ENCODE assay signal across 17 mouse cellular contexts in genomic region chr8:106298846-106299245, GRCm38 (mm10). TPM values are rescaled to one million over a fixed set of nuclear protein-coding genes. Genes with fewer than 3 reads are reported as not detected.
A peak's percentile ranks its signal among the peaks of the same experiment; 100 is the strongest.
DNase-seq lines count a peak whose midpoint lies in the region; ATAC-seq and TF ChIP-seq lines count a peak whose summit lies in the region.
"Had no signal": no experiment of that assay in that cellular context is flagged by ENCODE, and none has a peak within 500 bp of the region (broad histone marks: within the 10 kb centered on the region; RNA-seq: fewer than 3 reads in every experiment).

No protein-coding gene starts in this region.

- no peaks in the 10 kb centered on the region for H3K9me3 ChIP-seq in intestine, embryonic 16.5 days (ENCODE audit: control insufficient read depth, low read length)
- H3K9me3 ChIP-seq in intestine, postnatal 0 days (ENCODE audit: control insufficient read depth), result no peaks in the 10 kb centered on the region
- no peaks in the 10 kb centered on the region for H3K9me3 ChIP-seq in embryonic facial prominence, embryonic 14.5 days (ENCODE audit: control insufficient read depth, low read length)
- H3K9me3 ChIP-seq in heart, embryonic 12.5 days (replicated peaks), result no peaks in the 10 kb centered on the region
- H3K9me3 ChIP-seq: forebrain, embryonic 15.5 days; liver, embryonic 12.5 days; midbrain, embryonic 10.5 days had no signal

- no peak overlapping the region for H3K4me2 ChIP-seq in intestine, embryonic 16.5 days (ENCODE audit: low read depth, low read length)
- no peak overlapping the region for H3K4me2 ChIP-seq in intestine, postnatal 0 days (replicated peaks; ENCODE audit: low read depth)
- H3K4me2 ChIP-seq in embryonic facial prominence, embryonic 14.5 days (ENCODE audit: low read depth, low read length), result no peak overlapping the region
- no peak overlapping the region for H3K4me2 ChIP-seq in heart, embryonic 12.5 days
- H3K4me2 ChIP-seq: forebrain, embryonic 15.5 days; hindbrain, embryonic 14.5 days; liver, embryonic 12.5 days; lung, embryonic 14.5 days had no signal

- TF ChIP-seq CTCF in intestine, postnatal 0 days (IDR thresholded peaks at IDR 0.05; ENCODE audit: low read depth), result no peak

- no peaks in the 10 kb centered on the region for H3K36me3 ChIP-seq in intestine, embryonic 16.5 days (ENCODE audit: control insufficient read depth, insufficient read depth, low read length)
- H3K36me3 ChIP-seq in intestine, postnatal 0 days (ENCODE audit: control insufficient read depth, insufficient read depth), result no peaks in the 10 kb centered on the region
- no peaks in the 10 kb centered on the region for H3K36me3 ChIP-seq in embryonic facial prominence, embryonic 14.5 days (ENCODE audit: control insufficient read depth, insufficient read depth, low read length)
- H3K36me3 ChIP-seq in heart, embryonic 12.5 days, result no peaks in the 10 kb centered on the region
- H3K36me3 ChIP-seq: forebrain, embryonic 15.5 days; liver, embryonic 12.5 days; midbrain, embryonic 10.5 days had no signal

- H3K27me3 ChIP-seq in intestine, embryonic 16.5 days (replicated peaks; ENCODE audit: control insufficient read depth, insufficient read depth, low read length), result no peaks in the 10 kb centered on the region
- H3K27me3 ChIP-seq in intestine, postnatal 0 days (replicated peaks; ENCODE audit: control insufficient read depth, insufficient read depth, low read length), result no peaks in the 10 kb centered on the region
- no peaks in the 10 kb centered on the region for H3K27me3 ChIP-seq in embryonic facial prominence, embryonic 14.5 days (replicated peaks; ENCODE audit: control insufficient read depth, insufficient read depth, low read length)
- H3K27me3 ChIP-seq in heart, embryonic 12.5 days (replicated peaks), result no peaks in the 10 kb centered on the region
- H3K27me3 ChIP-seq: forebrain, embryonic 15.5 days; liver, embryonic 12.5 days had no signal

- no peak for ATAC-seq in intestine, embryonic 16.5 days
- ATAC-seq in intestine, postnatal 0 days, result no peak
- ATAC-seq in embryonic facial prominence, embryonic 14.5 days (ENCODE audit: low read depth), result no peak
- ATAC-seq in heart, embryonic 12.5 days (ENCODE audit: insufficient number of reproducible peaks, low FRiP score), result no peak
- ATAC-seq in erythroid progenitor cell, adult 5-6 weeks (replicated peaks; ENCODE audit: low FRiP score, poor library complexity, severe bottlenecking), result no peak
- ATAC-seq: forebrain, embryonic 15.5 days; liver, embryonic 12.5 days; Patski had no signal

- no peak overlapping the region for H3K4me3 ChIP-seq in intestine, embryonic 16.5 days (ENCODE audit: low read length)
- H3K4me3 ChIP-seq in intestine, postnatal 0 days (ENCODE audit: low read depth, low read length), result no peak overlapping the region
- no peak overlapping the region for H3K4me3 ChIP-seq in embryonic facial prominence, embryonic 14.5 days (ENCODE audit: low read depth, low read length)
- H3K4me3 ChIP-seq in heart, embryonic 12.5 days, result no peak overlapping the region
- H3K4me3 ChIP-seq: forebrain, embryonic 15.5 days; left cerebral cortex, adult 2 months; liver, embryonic 12.5 days; midbrain, embryonic 10.5 days had no signal

- H3K4me1 ChIP-seq in intestine, embryonic 16.5 days (ENCODE audit: control insufficient read depth, insufficient read depth, low read length), result peaks cover 5% of the 10 kb centered on the region
- H3K4me1 ChIP-seq in intestine, postnatal 0 days (replicated peaks; ENCODE audit: control insufficient read depth, insufficient read depth, low read length), result no peaks in the 10 kb centered on the region; the same call in 1 of the 2 replicates
- no peaks in the 10 kb centered on the region for H3K4me1 ChIP-seq in embryonic facial prominence, embryonic 14.5 days (ENCODE audit: control insufficient read depth, insufficient read depth, low read length)
- H3K4me1 ChIP-seq in heart, embryonic 12.5 days (replicated peaks), result peaks cover 20% of the 10 kb centered on the region; the same call in 1 of the 2 replicates

- peak; percentile 54 for DNase-seq in NIH3T3 (ENCODE audit: low read depth)
- peak; percentile 63 for DNase-seq in embryonic facial prominence, embryonic 14.5 days (ENCODE audit: low spot score)
- no peak for DNase-seq in thymus, postnatal 14 days
- DNase-seq in Muller cell, postnatal 12 days (ENCODE audit: inconsistent ontology term), result no peak
- DNase-seq: cerebellum, adult 8-10 months; right cerebral cortex, postnatal 4 days had no signal

- 48% methylated on average over 1 of the region's 1 CpGs for WGBS in intestine, embryonic 16.5 days
- WGBS in intestine, postnatal 0 days, result 64% methylated on average over 1 of the region's 1 CpGs
- WGBS in embryonic facial prominence, embryonic 14.5 days, result 65% methylated on average over 1 of the region's 1 CpGs
- WGBS in heart, embryonic 12.5 days, result 50% methylated on average over 1 of the region's 1 CpGs

- no peak overlapping the region for H3K9ac ChIP-seq in intestine, embryonic 16.5 days (ENCODE audit: low read depth, low read length)
- H3K9ac ChIP-seq in intestine, postnatal 0 days (ENCODE audit: low read depth, low read length), result no peak overlapping the region
- no peak overlapping the region for H3K9ac ChIP-seq in embryonic facial prominence, embryonic 14.5 days (ENCODE audit: low read depth, low read length)
- no peak overlapping the region for H3K9ac ChIP-seq in heart, embryonic 12.5 days
- H3K9ac ChIP-seq: forebrain, embryonic 15.5 days; hindbrain, embryonic 14.5 days; liver, embryonic 12.5 days; lung, embryonic 14.5 days had no signal

- H3K27ac ChIP-seq in intestine, embryonic 16.5 days (ENCODE audit: low read length), result 0 out of 2 replicates have a peak overlapping the region, but pooled peaks have one; percentile 11
- no peak overlapping the region; the same call in 1 of the 2 replicates for H3K27ac ChIP-seq in intestine, postnatal 0 days (ENCODE audit: low read depth, low read length)
- no peak overlapping the region; the same call in 1 of the 2 replicates for H3K27ac ChIP-seq in embryonic facial prominence, embryonic 14.5 days (replicated peaks; ENCODE audit: low read depth, low read length)
- H3K27ac ChIP-seq in heart, embryonic 12.5 days (ENCODE audit: poor library complexity, severe bottlenecking), result peak overlapping the region; percentile 48; the same call in 1 of the 2 replicates
- H3K27ac ChIP-seq: forebrain, embryonic 15.5 days; hindbrain, embryonic 14.5 days; liver, embryonic 12.5 days; midbrain, embryonic 10.5 days had no signal

RNA-seq across cellular contexts. Expression of gene Smpd3, which starts 38.9 kb away (rescaled TPM):
- polyA plus RNA-seq in intestine, embryonic 16.5 days (2015; fragmentation: Nextera tagmentation; extraction: Ambion mirVana), result 21.7 and 23.3 TPM in 2 replicates
- polyA plus RNA-seq in intestine, postnatal 0 days (2015; fragmentation: Nextera tagmentation; extraction: Ambion mirVana), result 10.6 and 11.8 TPM in 2 replicates
- 30.6 and 36.3 TPM in 2 replicates for polyA plus RNA-seq in embryonic facial prominence, embryonic 14.5 days (2014; fragmentation: Nextera tagmentation; extraction: Ambion mirVana)
- 2.5 and 2.8 TPM in 2 replicates for polyA plus RNA-seq in heart, embryonic 12.5 days (2016; fragmentation: Nextera tagmentation; extraction: Ambion mirVana)
- not detected in 2 replicates for total RNA-seq in erythroid progenitor cell, adult 5-6 weeks (2015; ENCODE audit: low replicate concordance)
- not detected in 2 replicates for total RNA-seq in erythroid progenitor cell, adult 5-6 weeks (2017; ENCODE audit: low replicate concordance)

Comparison
In these comparisons a context has a peak if more than half of its experiments do, and no peak if none do; other contexts are left out.
1. H3K27ac ChIP-seq: peak in intestine, embryonic 16.5 days (single experiment) and heart, embryonic 12.5 days (single experiment); none in intestine, postnatal 0 days (single experiment) and embryonic facial prominence, embryonic 14.5 days (single experiment).
2. DNase-seq: peak in NIH3T3 (single experiment) and embryonic facial prominence, embryonic 14.5 days (single experiment); none in thymus, postnatal 14 days (single experiment) and Muller cell, postnatal 12 days (single experiment).